Mouse (Mus musculus) kidney, adult 2 months (tissue): Measurements from ENCODE around the gene Ubqln1.

Experiments used
- CTCF ChIP-seq: fragments of 200-500 bp; conservative IDR thresholded peaks from 2 replicates; pipeline ENCODE4 v1.5.1; 2011; ENCODE audit warnings: low read depth, mild to moderate bottlenecking, control low read depth, low read length, moderate library complexity, mixed read lengths; ENCODE audit not compliant: insufficient read depth, insufficient read length
- POLR2A ChIP-seq: fragments of 200-500 bp; IDR thresholded peaks from one replicate; pipeline ENCODE4 v1.6.1; 2011; ENCODE audit warnings: low read depth, low read length, control low read depth

DNA sequence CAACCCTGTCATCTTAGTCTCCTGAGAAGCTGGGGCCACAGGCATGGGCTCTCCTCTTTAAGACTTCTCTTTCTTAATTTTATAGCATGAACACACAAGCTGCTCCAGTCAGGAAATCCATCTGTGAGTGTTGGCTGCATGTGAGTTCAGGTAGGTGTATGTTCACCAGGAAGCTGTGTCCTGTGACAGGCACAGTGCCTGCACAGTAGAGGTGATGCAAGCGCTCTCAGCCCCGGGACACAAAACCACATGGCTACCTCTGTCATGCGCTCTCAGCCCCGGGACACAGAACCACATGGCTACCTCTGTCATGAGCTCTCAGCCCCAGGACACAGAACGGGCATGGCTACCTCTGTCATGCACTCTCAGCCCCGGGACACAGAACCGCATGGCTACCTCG lies 48.1 kb upstream of the Ubqln1 start:
- TF ChIP-seq CTCF = no peak
- TF ChIP-seq POLR2A = no peak
